In genomic region chr1:53384085-53384688, GRCm38 (mm10) we compare ENCODE assay signal across 28 mouse cellular contexts. TPM values are rescaled to one million over a fixed set of nuclear protein-coding genes. Genes with fewer than 3 reads are reported as not detected.
A peak's percentile ranks its signal among the peaks of the same experiment; 100 is the strongest.
DNase-seq lines count a peak whose midpoint lies in the region; ATAC-seq lines count a peak whose summit lies in the region.
"Had no signal": no experiment of that assay in that cellular context is flagged by ENCODE, and none has a peak within 500 bp of the region (broad histone marks: within the 10 kb centered on the region; RNA-seq: fewer than 3 reads in every experiment).

No protein-coding gene starts in this region.

- WGBS in forebrain, embryonic 12.5 days = 35% methylated on average over 6 of the region's 6 CpGs
- 10% methylated on average over 6 of the region's 6 CpGs for WGBS in forebrain, embryonic 16.5 days

- H3K27me3 ChIP-seq in forebrain, embryonic 12.5 days = no peaks in the 10 kb centered on the region
- H3K27me3 ChIP-seq in forebrain, embryonic 16.5 days (replicated peaks; ENCODE audit: control insufficient read depth, insufficient read depth, low read length) = no peaks in the 10 kb centered on the region
- H3K27me3 ChIP-seq: embryonic facial prominence, embryonic 12.5 days; heart, embryonic 15.5 days; hindbrain, embryonic 13.5 days; Patski had no signal

- ATAC-seq in forebrain, embryonic 12.5 days (ENCODE audit: low FRiP score) = peak; percentile 53; the same call in 1 of the 2 replicates
- ATAC-seq in forebrain, embryonic 16.5 days = peak; percentile 79
- no peak for ATAC-seq in megakaryocyte-erythroid progenitor cell, adult 5-6 weeks (replicated peaks; ENCODE audit: low FRiP score, low TSS enrichment, poor library complexity, severe bottlenecking)
- ATAC-seq: activated CD4-positive, CD25-positive, alpha-beta regulatory T cell, adult 4 months; hindbrain, postnatal 0 days; Patski had no signal

- no peak overlapping the region for H3K4me3 ChIP-seq in forebrain, embryonic 12.5 days (replicated peaks)
- no peak overlapping the region for H3K4me3 ChIP-seq in forebrain, embryonic 16.5 days (replicated peaks; ENCODE audit: low read length)
- H3K4me3 ChIP-seq: embryonic facial prominence, embryonic 12.5 days; heart, adult 2 months; heart, embryonic 15.5 days; hindbrain, embryonic 13.5 days had no signal

- H3K9me3 ChIP-seq in forebrain, embryonic 12.5 days = no peaks in the 10 kb centered on the region
- no peaks in the 10 kb centered on the region for H3K9me3 ChIP-seq in forebrain, embryonic 16.5 days (ENCODE audit: control insufficient read depth, low read length)
- H3K9me3 ChIP-seq: embryonic facial prominence, embryonic 12.5 days; heart, embryonic 15.5 days had no signal

- no peaks in the 10 kb centered on the region for H3K4me1 ChIP-seq in forebrain, embryonic 12.5 days
- no peaks in the 10 kb centered on the region for H3K4me1 ChIP-seq in forebrain, embryonic 16.5 days (replicated peaks; ENCODE audit: control insufficient read depth, insufficient read depth, low read length)
- H3K4me1 ChIP-seq: embryonic facial prominence, embryonic 12.5 days; heart, embryonic 15.5 days; hindbrain, embryonic 13.5 days had no signal

- no peak overlapping the region for H3K27ac ChIP-seq in forebrain, embryonic 12.5 days
- H3K27ac ChIP-seq in forebrain, embryonic 16.5 days (ENCODE audit: low read length) = no peak overlapping the region
- H3K27ac ChIP-seq: embryonic facial prominence, embryonic 12.5 days; heart, adult 2 months; heart, embryonic 15.5 days; hindbrain, embryonic 13.5 days; hindbrain, postnatal 0 days had no signal

- peak; percentile 15 for DNase-seq in adrenal gland, postnatal 14 days
- DNase-seq in adrenal gland, adult 8-10 months = no peak
- DNase-seq in adipocyte (ENCODE audit: low spot score) = peak; percentile 10
- DNase-seq in embryo, embryonic 9.5 days (ENCODE audit: extremely low spot score) = no peak
- DNase-seq: adrenal gland, postnatal 25 days; cerebellum, adult 11 months; cerebellum, adult 8-10 months; cerebellum, postnatal 14 days; embryo, embryonic 11 days; gastrocnemius, postnatal 14 days; heart, adult 2 months; heart, postnatal 14 days; kidney, adult 18-20 months had no signal

- H3K4me2 ChIP-seq in forebrain, embryonic 12.5 days = no peak overlapping the region
- H3K4me2 ChIP-seq in forebrain, embryonic 16.5 days (ENCODE audit: low read length) = no peak overlapping the region
- H3K4me2 ChIP-seq: embryonic facial prominence, embryonic 12.5 days; heart, embryonic 11.5 days; heart, embryonic 15.5 days; hindbrain, embryonic 13.5 days had no signal

- no peak overlapping the region for H3K9ac ChIP-seq in forebrain, embryonic 12.5 days
- H3K9ac ChIP-seq in forebrain, embryonic 16.5 days (replicated peaks; ENCODE audit: low read depth, low read length) = no peak overlapping the region
- H3K9ac ChIP-seq: embryonic facial prominence, embryonic 12.5 days; heart, embryonic 15.5 days; hindbrain, embryonic 13.5 days had no signal

- no peaks in the 10 kb centered on the region for H3K36me3 ChIP-seq in forebrain, embryonic 12.5 days (replicated peaks)
- no peaks in the 10 kb centered on the region for H3K36me3 ChIP-seq in forebrain, embryonic 16.5 days (ENCODE audit: control insufficient read depth, insufficient read depth)
- H3K36me3 ChIP-seq: embryonic facial prominence, embryonic 12.5 days; heart, embryonic 15.5 days; hindbrain, embryonic 13.5 days had no signal

RNA-seq across cellular contexts. Expression of gene Asnsd1, which starts 31.6 kb away (rescaled TPM):
- total RNA-seq in adrenal gland, postnatal 14 days (2021) = 26.3 and 30.5 TPM in 2 replicates
- 10 to 100 TPM; 28.0 to 33.0 (median 29.2) TPM for total RNA-seq in adrenal gland, adult 8-10 months (2022)
- polyA plus RNA-seq in forebrain, embryonic 12.5 days (2016; fragmentation: Nextera tagmentation; extraction: Ambion mirVana) = 91.9 and 95.3 TPM in 2 replicates
- polyA plus RNA-seq in forebrain, embryonic 16.5 days (2015; fragmentation: Nextera tagmentation; extraction: Ambion mirVana) = 53.8 and 61.7 TPM in 2 replicates
- total RNA-seq in megakaryocyte-erythroid progenitor cell, adult 5-6 weeks (2014; fragmentation: Nextera tagmentation) = 54.5 and 76.1 TPM in 2 replicates
- total RNA-seq in megakaryocyte-erythroid progenitor cell, adult 5-6 weeks (2017) = 79.9 and 85.0 TPM in 2 replicates

RNA-seq across cellular contexts. Expression of gene Gm28551, which starts 31.7 kb away (rescaled TPM):
- not detected in 2 replicates for total RNA-seq in adrenal gland, postnatal 14 days (2021)
- total RNA-seq in adrenal gland, adult 8-10 months (2022) = under 1 TPM in 3 of 4 experiments, not detected in 1; 0.08 to 0.14 (median 0.09) TPM
- 0.95 and 1.5 TPM in 2 replicates for polyA plus RNA-seq in forebrain, embryonic 12.5 days (2016; fragmentation: Nextera tagmentation; extraction: Ambion mirVana)
- polyA plus RNA-seq in forebrain, embryonic 16.5 days (2015; fragmentation: Nextera tagmentation; extraction: Ambion mirVana) = 1.7 TPM in 2 replicates
- 0.09 TPM in 1 of 2 replicates, not detected in the other for total RNA-seq in megakaryocyte-erythroid progenitor cell, adult 5-6 weeks (2014; fragmentation: Nextera tagmentation)
- 0.19 TPM in 1 of 2 replicates, not detected in the other for total RNA-seq in megakaryocyte-erythroid progenitor cell, adult 5-6 weeks (2017)
- total RNA-seq: adrenal gland, postnatal 25 days; common myeloid progenitor, adult 5-6 weeks; gastrocnemius, postnatal 14 days; hematopoietic stem cell, adult 5-6 weeks; MEL had no signal
- polyA plus RNA-seq: gonadal fat pad, adult 2 months had no signal

RNA-seq across cellular contexts. Expression of gene Asdurf, which starts 31.8 kb away (rescaled TPM):
- 4.8 TPM in 1 of 2 replicates, not detected in the other for total RNA-seq in adrenal gland, postnatal 14 days (2021)
- total RNA-seq in adrenal gland, adult 8-10 months (2022) = not detected
- not detected in 2 replicates for polyA plus RNA-seq in forebrain, embryonic 12.5 days (2016; fragmentation: Nextera tagmentation; extraction: Ambion mirVana)
- 1.9 and 5.6 TPM in 2 replicates for polyA plus RNA-seq in forebrain, embryonic 16.5 days (2015; fragmentation: Nextera tagmentation; extraction: Ambion mirVana)
- not detected in 2 replicates for total RNA-seq in megakaryocyte-erythroid progenitor cell, adult 5-6 weeks (2014; fragmentation: Nextera tagmentation)
- 274 and 442 TPM in 2 replicates for total RNA-seq in megakaryocyte-erythroid progenitor cell, adult 5-6 weeks (2017)
- total RNA-seq: adrenal gland, postnatal 25 days; hindbrain, postnatal 0 days; MEL had no signal
- polyA plus RNA-seq: C2C12; embryonic facial prominence, embryonic 12.5 days; gonadal fat pad, adult 2 months; heart, adult 2 months; heart, embryonic 11.5 days; Patski had no signal

Comparison
In these comparisons a context has a peak if more than half of its experiments do, and no peak if none do; other contexts are left out.
1. DNase-seq: peak in adrenal gland, postnatal 14 days (single experiment) and adipocyte (single experiment); none in adrenal gland, adult 8-10 months (single experiment) and embryo, embryonic 9.5 days (single experiment).